Mouse (Mus musculus): Measurements from ENCODE around the gene 4930523C07Rik. TPM values are rescaled to one million over a fixed set of nuclear protein-coding genes. Genes with fewer than 3 reads are reported as not detected.
A peak's percentile ranks its signal among the peaks of the same experiment; 100 is the strongest.

4930523C07Rik gene
- polyA plus RNA-seq, 2 experiments from 2014 or later: 144 to 219 TPM

- peak; percentile 4 for ATAC-seq
These were observed 2.6 kb downstream of the 4930523C07Rik start for GRCm38 (mm10) chr1:160046786-160047185.

GRCm38 (mm10) chr1:160047481-160047931 lies 3.3 kb downstream of the 4930523C07Rik start:
- ATAC-seq: peak; percentile 9

- no peak for ATAC-seq
These were observed 5.1 kb downstream of the 4930523C07Rik start for GRCm38 (mm10) chr1:160049131-160049880.

- no peak for ATAC-seq
These were observed 6.7 kb downstream of the 4930523C07Rik start for GRCm38 (mm10) chr1:160050898-160051297.

- ATAC-seq: peak; percentile 70
These were observed 8.6 kb downstream of the 4930523C07Rik start for GRCm38 (mm10) chr1:160052556-160053315.

GRCm38 (mm10) chr1:160053510-160054305 lies 9.5 kb downstream of the 4930523C07Rik start:
- peak; percentile 68 for ATAC-seq

GRCm38 (mm10) chr1:160054366-160055078 lies 10.3 kb downstream of the 4930523C07Rik start:
- ATAC-seq: peak; percentile 60

GRCm38 (mm10) chr1:160057657-160058056 lies 13.5 kb downstream of the 4930523C07Rik start:
- ATAC-seq: no peak

- no peak for ATAC-seq
These were observed 15.7 kb downstream of the 4930523C07Rik start for GRCm38 (mm10) chr1:160059908-160060307.

- no peak for ATAC-seq
These were observed 16.4 kb downstream of the 4930523C07Rik start for GRCm38 (mm10) chr1:160060542-160060941.

- peak; percentile 37 for ATAC-seq
These were observed 17.1 kb downstream of the 4930523C07Rik start for GRCm38 (mm10) chr1:160061321-160061720.

GRCm38 (mm10) chr1:160061725-160062366 lies 17.7 kb downstream of the 4930523C07Rik start:
- ATAC-seq: no peak

GRCm38 (mm10) chr1:160064547-160065144 lies 20.5 kb downstream of the 4930523C07Rik start:
- ATAC-seq: no peak

GRCm38 (mm10) chr1:160078882-160079661 lies 34.9 kb downstream of the 4930523C07Rik start:
- ATAC-seq: peak; percentile 53

- peak; percentile 52 for ATAC-seq
These were observed 36.7 kb downstream of the 4930523C07Rik start for GRCm38 (mm10) chr1:160080800-160081436.

GRCm38 (mm10) chr1:160082647-160083046 lies 38.5 kb downstream of the 4930523C07Rik start:
- ATAC-seq: no peak

- no peak for ATAC-seq
These were observed 40.1 kb downstream of the 4930523C07Rik start for GRCm38 (mm10) chr1:160084239-160084638.

GRCm38 (mm10) chr1:160086651-160087050 lies 42.5 kb downstream of the 4930523C07Rik start:
- no peak for ATAC-seq

- no peak for ATAC-seq
These were observed 55.6 kb downstream of the 4930523C07Rik start for GRCm38 (mm10) chr1:160099659-160100302.
